Mouse (Mus musculus) liver, embryonic 14.5 days (tissue): ENCODE measurements around the gene Stk38. TPM values are rescaled to one million over a fixed set of nuclear protein-coding genes. Genes with fewer than 3 reads are reported as not detected.

Source experiments
- ATAC-seq: fragments of 200-750 bp; cut with Nextera tagmentation; 2 replicates; pipeline ENCODE4 v1.8.0; 2017; ENCODE audit warnings: moderate number of reproducible peaks, mild to moderate bottlenecking, moderate library complexity; ENCODE audit not compliant: insufficient read depth
- DNase-seq, 3 experiments: peaks; one replicate each; pipeline ENCODE4 v3.0.0-alpha.2; 2012 to 2013; ENCODE audit warnings: low read depth in 3 of 3, low spot score in 3 of 3
- H3K27ac ChIP-seq: fragments of 300-500 bp; sonication (generic); 2 replicates; pipeline ENCODE4 v1.5.1; 2014; ENCODE audit warnings: moderate library complexity, mild to moderate bottlenecking, control low read depth, inconsistent platforms
- H3K27me3 ChIP-seq: fragments of 300-500 bp; sonication (generic); 2 replicates; pipeline ENCODE4 v1.6.1; 2014; ENCODE audit warnings: mild to moderate bottlenecking, low read length, moderate library complexity; ENCODE audit not compliant: control insufficient read depth, insufficient read depth
- H3K36me3 ChIP-seq: fragments of 300-500 bp; sonication (generic); replicated peaks from 2 replicates; pipeline ENCODE4 v1.6.1; 2014; ENCODE audit warnings: low read depth; ENCODE audit not compliant: control insufficient read depth, insufficient read depth
- H3K4me1 ChIP-seq, 2 experiments: fragments of 200-500 bp in 1 of 2; fragments of 300-500 bp in 1 of 2; sonication (generic) in 1 of 2; replicated peaks; 2 replicates each; pipeline ENCODE4 v1.6.1; 2012 to 2014; ENCODE audit warnings: antibody characterized with exemption in 1 of 2, inconsistent platforms in 1 of 2, low read length in 1 of 2; ENCODE audit not compliant: control insufficient read depth in 2 of 2, insufficient read depth in 2 of 2
- H3K4me2 ChIP-seq: fragments of 300-500 bp; sonication (generic); 2 replicates; pipeline ENCODE4 v1.6.1; 2014; ENCODE audit warnings: low read depth, mild to moderate bottlenecking, control low read depth, moderate library complexity
- H3K4me3 ChIP-seq, 2 experiments: fragments of 200-500 bp in 1 of 2; fragments of 300-500 bp in 1 of 2; sonication (generic) in 1 of 2; 2 replicates each; pipeline ENCODE4 v1.5.1; 2012 to 2014; ENCODE audit warnings: low read depth in 2 of 2, low read length in 2 of 2, mild to moderate bottlenecking in 2 of 2, control low read depth in 1 of 2, inconsistent platforms in 1 of 2, moderate library complexity in 1 of 2; ENCODE audit not compliant: insufficient read depth in 1 of 2
- H3K9ac ChIP-seq: fragments of 300-500 bp; sonication (generic); replicated peaks from 2 replicates; pipeline ENCODE4 v1.6.1; 2014; ENCODE audit warnings: mild to moderate bottlenecking, control low read depth, moderate library complexity
- H3K9me3 ChIP-seq: fragments of 300-500 bp; sonication (generic); 2 replicates; pipeline ENCODE4 v1.6.1; 2016; ENCODE audit warnings: low read length, mixed read lengths; ENCODE audit not compliant: control insufficient read depth
- CTCF ChIP-seq: IDR thresholded peaks from 2 replicates; pipeline ENCODE4 v1.5.1; 2016; ENCODE audit warnings: antibody characterized with exemption, low read depth, control low read depth
- EP300 ChIP-seq: IDR thresholded peaks from 2 replicates; pipeline ENCODE4 v1.6.1; 2016; ENCODE audit warnings: antibody characterized with exemption, low read depth
- whole genome bisulfite sequencing: fragments of 180-500 bp; shearing (Covaris S2); extraction: QIAGEN DNeasy Blood & Tissue Kit; methylation state at CpG from one replicate; pipeline ENCODE4 v1.1.7; 2014; ENCODE audit not compliant: insufficient replicate concordance; 5-methylcytosine and 5-hydroxymethylcytosine counted together
- polyA plus RNA-seq, 2 experiments: library from polyadenylated mRNA; depleted of rRNA in 1 of 2; stranded (reverse) in 1 of 2; unstranded in 1 of 2; fragments of >200 nt; fragmentation: Nextera tagmentation in 1 of 2; extraction: Ambion mirVana in 1 of 2; gene quantifications; 2 replicates each; pipeline versions ENCODE4 v1.2.1 to v1.2.3; 2012 to 2014

Gene Stk38
- polyA plus RNA-seq, 2 experiments = 29.2 to 31.8 TPM

- Histone ChIP-seq H3K4me1 (peaks cover 15 to 19% of the 10 kb centered on the region in 2 experiments), H3K36me3 (no peaks in the 10 kb centered on the region; the same call in 1 of the 2 replicates), H3K4me3 (no peak overlapping the region), H3K9ac (no peak overlapping the region), H3K27me3 (no peaks in the 10 kb centered on the region), H3K27ac (no peak overlapping the region), H3K4me2 (no peak overlapping the region), H3K9me3 (no peaks in the 10 kb centered on the region)
- DNase-seq (no peak), ATAC-seq (no peak)
- WGBS = 60% methylated on average over 4 of the region's 4 CpGs
- TF ChIP-seq CTCF (no peak), EP300 (no peak)
Measured at GRCm38 (mm10) chr17:29009181-29009580, 1.4 kb upstream of the Stk38 start.

GRCm38 (mm10) chr17:29008326-29008650 lies 493 bp upstream of the Stk38 start:
- no peak for TF ChIP-seq CTCF
- Histone ChIP-seq H3K27ac (peak overlapping the region; percentile 43), H3K4me2 (peak overlapping the region; percentile 95), H3K4me3 (peak overlapping the region; percentile 49 to 77), H3K4me1 (peaks cover 19 to 23% of the 10 kb centered on the region in 2 experiments), H3K9ac (peak overlapping the region; percentile 86), H3K27me3 (no peaks in the 10 kb centered on the region), H3K36me3 (no peaks in the 10 kb centered on the region; the same call in 1 of the 2 replicates), H3K9me3 (no peaks in the 10 kb centered on the region)
- WGBS = 22% methylated on average over 8 of the region's 8 CpGs
- DNase-seq = no peak
- no peak for ATAC-seq

- TF ChIP-seq CTCF (no peak), EP300 (no peak)
- under 1% methylated on average over 19 of the region's 19 CpGs for WGBS
- Histone ChIP-seq H3K27ac (peak overlapping the region; percentile 64), H3K9me3 (no peaks in the 10 kb centered on the region), H3K27me3 (no peaks in the 10 kb centered on the region), H3K36me3 (no peaks in the 10 kb centered on the region; the same call in 1 of the 2 replicates), H3K4me2 (peak overlapping the region; percentile 95), H3K4me1 (peaks cover 19 to 23% of the 10 kb centered on the region in 2 experiments), H3K4me3 (peak overlapping the region; percentile 77 to 98), H3K9ac (peak overlapping the region; percentile 86)
- no peak for DNase-seq
- no peak; the same call in 1 of the 2 replicates for ATAC-seq
Measured at GRCm38 (mm10) chr17:29007243-29007640, 553 bp downstream of the Stk38 start.

GRCm38 (mm10) chr17:29006812-29007211 lies 983 bp downstream of the Stk38 start:
- ATAC-seq (no peak), DNase-seq (peak in 1 of 3 experiments; percentile 36)
- Histone ChIP-seq H3K4me1 (peaks cover 19 to 23% of the 10 kb centered on the region in 2 experiments), H3K36me3 (peaks cover under 1% of the 10 kb centered on the region; the same call in 1 of the 2 replicates), H3K9me3 (no peaks in the 10 kb centered on the region), H3K27ac (peak overlapping the region; percentile 64), H3K27me3 (no peaks in the 10 kb centered on the region), H3K4me3 (peak overlapping the region; percentile 77 to 98), H3K4me2 (peak overlapping the region; percentile 95), H3K9ac (peak overlapping the region; percentile 86)
- under 1% methylated on average over 7 of the region's 7 CpGs for whole genome bisulfite sequencing
- no peak for TF ChIP-seq CTCF
- TF ChIP-seq EP300 = no peak

GRCm38 (mm10) chr17:29005002-29005401 lies 2.8 kb downstream of the Stk38 start:
- Histone ChIP-seq H3K36me3 (peaks cover 9% of the 10 kb centered on the region), H3K27me3 (no peaks in the 10 kb centered on the region), H3K27ac (no peak overlapping the region), H3K4me2 (peak overlapping the region; percentile 15; the same call in 1 of the 2 replicates), H3K4me3 (no peak overlapping the region), H3K4me1 (peaks cover 19 to 23% of the 10 kb centered on the region in 2 experiments), H3K9ac (no peak overlapping the region), H3K9me3 (no peaks in the 10 kb centered on the region)
- 83% methylated on average over 3 of the region's 3 CpGs for WGBS
- TF ChIP-seq CTCF = no peak
- no peak for TF ChIP-seq EP300
- DNase-seq = no peak
- ATAC-seq = no peak
